Mouse (Mus musculus) bone marrow, adult 2 months (tissue): ENCODE measurements around the gene Mia.

Experiments used
- CTCF ChIP-seq: fragments of 200-500 bp; IDR thresholded peaks from 2 replicates; pipeline ENCODE4 v1.5.1; 2011; ENCODE audit warnings: low read length, control low read depth; ENCODE audit not compliant: control insufficient read depth, insufficient read depth
- POLR2A ChIP-seq: fragments of 200-500 bp; IDR thresholded peaks from 2 replicates; pipeline ENCODE4 v1.6.1; 2011; ENCODE audit warnings: low read depth, mild to moderate bottlenecking, control low read depth, low read length, borderline replicate concordance; ENCODE audit not compliant: control insufficient read depth

- TF ChIP-seq CTCF: no peak
- TF ChIP-seq POLR2A: peak; percentile 36; the same call in 1 of the 2 replicates
Measured at GRCm38 (mm10) chr7:27166229-27166613, 14.7 kb downstream of the Mia start.
